9 mouse cellular contexts compared by ENCODE assay signal in the genomic region with DNA sequence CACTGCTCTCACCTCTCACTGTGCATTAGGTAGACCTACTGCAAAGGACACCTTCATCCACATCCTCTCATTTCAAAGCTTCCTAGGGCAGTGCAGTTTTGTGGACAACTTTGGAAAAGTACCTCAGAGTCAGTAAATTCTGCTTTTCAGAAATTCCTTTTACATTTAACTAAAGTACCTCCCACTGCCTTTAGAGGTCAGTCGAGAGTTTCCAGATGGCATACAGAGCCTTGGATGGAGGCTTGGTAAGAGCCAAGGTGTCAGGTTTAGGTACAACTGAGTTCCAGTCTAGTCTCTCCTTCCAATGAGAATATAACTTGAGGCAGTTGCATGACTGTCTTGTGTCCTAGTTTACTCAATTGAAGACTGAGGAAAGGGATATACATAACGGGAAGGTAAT. TPM values are rescaled to one million over a fixed set of nuclear protein-coding genes. Genes with fewer than 3 reads are reported as not detected.
DNase-seq lines count a peak whose midpoint lies in the region; ATAC-seq and TF ChIP-seq lines count a peak whose summit lies in the region.
"Had no signal": no experiment of that assay in that cellular context is flagged by ENCODE, and none has a peak within 500 bp of the region (broad histone marks: within the 10 kb centered on the region; RNA-seq: fewer than 3 reads in every experiment).

No protein-coding gene starts in this region.

- H3K4me2 ChIP-seq in lung, embryonic 14.5 days: no peak overlapping the region
- H3K4me2 ChIP-seq: hindbrain, embryonic 15.5 days had no signal

- no peak overlapping the region for H3K27ac ChIP-seq in lung, embryonic 14.5 days (ENCODE audit: low read depth)
- H3K27ac ChIP-seq: hindbrain, embryonic 15.5 days; macrophage had no signal

- H3K9ac ChIP-seq in lung, embryonic 14.5 days: no peak overlapping the region
- H3K9ac ChIP-seq: hindbrain, embryonic 15.5 days had no signal

- no peak overlapping the region for H3K4me3 ChIP-seq in lung, embryonic 14.5 days (ENCODE audit: low read depth, low read length)
- H3K4me3 ChIP-seq: hindbrain, embryonic 15.5 days had no signal

- H3K27me3 ChIP-seq in lung, embryonic 14.5 days (ENCODE audit: insufficient read depth, low read length): no peaks in the 10 kb centered on the region
- H3K27me3 ChIP-seq: hindbrain, embryonic 15.5 days had no signal

- H3K9me3 ChIP-seq in lung, embryonic 14.5 days (ENCODE audit: low read depth, low read length): no peaks in the 10 kb centered on the region
- H3K9me3 ChIP-seq: hindbrain, embryonic 15.5 days had no signal

- peak; percentile 53 for TF ChIP-seq CTCF in lung, embryonic 14.5 days (IDR thresholded peaks at IDR 0.05; ENCODE audit: low read depth)

- intact Hi-C loops in gastrocnemius, postnatal 36 days (cut with DNase I): no loop called here

- DNase-seq in lung, embryonic 14.5 days: peak; percentile 62
- DNase-seq in lung, adult 18-20 months: no peak
- DNase-seq in ES-CJ7 (ENCODE audit: low read depth, low spot score): peak; percentile 31
- peak; percentile 38 for DNase-seq in mesoderm, embryonic 11.5 days (ENCODE audit: low read depth, low spot score)
- DNase-seq in gastrocnemius, postnatal 36 days: no peak
- DNase-seq in adrenal gland, adult 18-20 months (ENCODE audit: low spot score in 2 of 2): no peak

- WGBS in lung, embryonic 14.5 days: 42% methylated on average over 2 of the region's 2 CpGs

- ATAC-seq in lung, embryonic 14.5 days (ENCODE audit: insufficient read depth): no peak
- peak; percentile 72; the same call in 1 of the 2 replicates for ATAC-seq in common myeloid progenitor, adult 5-6 weeks (replicated peaks; ENCODE audit: low read depth, poor library complexity, severe bottlenecking)

- H3K4me1 ChIP-seq in lung, embryonic 14.5 days (ENCODE audit: insufficient read depth): no peaks in the 10 kb centered on the region
- H3K4me1 ChIP-seq: hindbrain, embryonic 15.5 days had no signal

- no peaks in the 10 kb centered on the region for H3K36me3 ChIP-seq in lung, embryonic 14.5 days (ENCODE audit: insufficient read depth)
- H3K36me3 ChIP-seq: hindbrain, embryonic 15.5 days had no signal

RNA-seq across cellular contexts. Expression of gene Fam76b, which starts 46.8 kb away (rescaled TPM):
- 28.1 and 29.8 TPM in 2 replicates for polyA plus RNA-seq in lung, embryonic 14.5 days (2014; fragmentation: Nextera tagmentation; extraction: Ambion mirVana)
- total RNA-seq in common myeloid progenitor, adult 5-6 weeks (2017): 75.9 and 77.2 TPM in 2 replicates
- total RNA-seq in gastrocnemius, postnatal 36 days (2021): 1 to 10 TPM; 6.1 to 6.2 TPM
- 10 to 100 TPM; 14.9 to 16.8 TPM for total RNA-seq in adrenal gland, adult 18-20 months (2021)

RNA-seq across cellular contexts. Expression of gene Cep57, which starts 47.5 kb away (rescaled TPM):
- 57.3 and 62.1 TPM in 2 replicates for polyA plus RNA-seq in lung, embryonic 14.5 days (2014; fragmentation: Nextera tagmentation; extraction: Ambion mirVana)
- total RNA-seq in common myeloid progenitor, adult 5-6 weeks (2017): 105 and 112 TPM in 2 replicates
- 1 to 10 TPM; 3.8 to 7.1 TPM for total RNA-seq in gastrocnemius, postnatal 36 days (2021)
- 10 to 100 TPM; 14.4 to 14.6 TPM for total RNA-seq in adrenal gland, adult 18-20 months (2021)

Comparison
In these comparisons a context has a peak if more than half of its experiments do, and no peak if none do; other contexts are left out.
1. DNase-seq: peak in lung, embryonic 14.5 days (single experiment), ES-CJ7 (single experiment) and mesoderm, embryonic 11.5 days (single experiment); none in lung, adult 18-20 months (0 of 2), gastrocnemius, postnatal 36 days (0 of 2) and adrenal gland, adult 18-20 months (0 of 2).